Mouse (Mus musculus) forebrain, embryonic 15.5 days (tissue): ENCODE results near the gene Vps16. TPM values are rescaled to one million over a fixed set of nuclear protein-coding genes. Genes with fewer than 3 reads are reported as not detected.

Experiments
- ATAC-seq: fragments of 200-750 bp; cut with Nextera tagmentation; replicated peaks from 2 replicates; pipeline ENCODE4 v1.8.0; 2017; ENCODE audit warnings: mild to moderate bottlenecking, moderate TSS enrichment, moderate library complexity
- H3K27ac ChIP-seq: fragments of 300-500 bp; sonication (generic); replicated peaks from 2 replicates; pipeline ENCODE4 v1.5.1; 2015; ENCODE audit warnings: mild to moderate bottlenecking, inconsistent platforms
- H3K27me3 ChIP-seq: fragments of 300-500 bp; sonication (generic); 2 replicates; pipeline ENCODE4 v1.6.1; 2015; ENCODE audit warnings: inconsistent platforms
- H3K36me3 ChIP-seq: fragments of 300-500 bp; sonication (generic); 2 replicates; pipeline ENCODE4 v1.6.1; 2015; ENCODE audit warnings: mild to moderate bottlenecking, inconsistent platforms
- H3K4me1 ChIP-seq: fragments of 300-500 bp; sonication (generic); 2 replicates; pipeline ENCODE4 v1.6.1; 2015; ENCODE audit warnings: inconsistent platforms
- H3K4me2 ChIP-seq: fragments of 300-500 bp; sonication (generic); replicated peaks from 2 replicates; pipeline ENCODE4 v1.6.1; 2015; ENCODE audit warnings: mild to moderate bottlenecking, inconsistent platforms
- H3K4me3 ChIP-seq: fragments of 300-500 bp; sonication (generic); 2 replicates; pipeline ENCODE4 v1.5.1; 2015; ENCODE audit warnings: mild to moderate bottlenecking, inconsistent platforms
- H3K9ac ChIP-seq: fragments of 300-500 bp; sonication (generic); replicated peaks from 2 replicates; pipeline ENCODE4 v1.6.1; 2015; ENCODE audit warnings: mild to moderate bottlenecking, inconsistent platforms
- H3K9me3 ChIP-seq: fragments of 300-500 bp; sonication (generic); 2 replicates; pipeline ENCODE4 v1.6.1; 2016; ENCODE audit warnings: inconsistent platforms
- WGBS: fragments of 180-500 bp; shearing (Covaris S2); methylation state at CpG from one replicate; pipeline ENCODE4 v1.1.7; 2015; ENCODE audit warnings: mixed read lengths; 5-methylcytosine and 5-hydroxymethylcytosine counted together
- polyA plus RNA-seq: library from polyadenylated mRNA; unstranded; fragments of >200 nt; fragmentation: Nextera tagmentation; extraction: Ambion mirVana; gene quantifications from 2 replicates; pipeline ENCODE4 v1.2.1, GENCODE M21; 2015

The Vps16 gene
- polyA plus RNA-seq, 1 experiment from 2014 or later: 119 TPM

DNA sequence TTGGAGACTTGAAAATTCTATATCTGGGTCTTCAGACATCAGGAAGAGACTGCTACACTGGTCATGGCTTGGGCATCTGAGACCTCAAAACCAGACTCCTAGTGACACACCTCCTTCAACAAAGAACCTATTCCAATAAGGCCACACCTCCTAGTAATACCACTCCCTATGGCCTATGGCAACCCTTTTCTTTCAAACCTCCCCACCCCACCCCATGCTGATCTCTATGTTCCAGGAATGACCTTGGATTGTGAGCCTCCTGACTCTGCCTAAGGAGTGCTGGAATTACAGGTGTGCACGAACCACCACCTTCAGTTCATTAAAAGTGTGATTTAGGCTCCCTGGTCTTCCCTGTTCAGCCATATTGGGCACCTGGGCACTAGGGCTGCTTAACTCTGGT is 24.1 kb upstream of the Vps16 start:
- no peaks in the 10 kb centered on the region; the same call in 1 of the 2 replicates for H3K27me3 ChIP-seq
- WGBS: 97% methylated on average over 1 of the region's 1 CpGs
- no peak overlapping the region for H3K4me2 ChIP-seq
- H3K9me3 ChIP-seq: no peaks in the 10 kb centered on the region
- no peak overlapping the region for H3K27ac ChIP-seq
- no peaks in the 10 kb centered on the region for H3K36me3 ChIP-seq
- no peak overlapping the region for H3K4me3 ChIP-seq
- peaks cover 15% of the 10 kb centered on the region for H3K4me1 ChIP-seq
- ATAC-seq: no peak
- no peak overlapping the region for H3K9ac ChIP-seq

DNA sequence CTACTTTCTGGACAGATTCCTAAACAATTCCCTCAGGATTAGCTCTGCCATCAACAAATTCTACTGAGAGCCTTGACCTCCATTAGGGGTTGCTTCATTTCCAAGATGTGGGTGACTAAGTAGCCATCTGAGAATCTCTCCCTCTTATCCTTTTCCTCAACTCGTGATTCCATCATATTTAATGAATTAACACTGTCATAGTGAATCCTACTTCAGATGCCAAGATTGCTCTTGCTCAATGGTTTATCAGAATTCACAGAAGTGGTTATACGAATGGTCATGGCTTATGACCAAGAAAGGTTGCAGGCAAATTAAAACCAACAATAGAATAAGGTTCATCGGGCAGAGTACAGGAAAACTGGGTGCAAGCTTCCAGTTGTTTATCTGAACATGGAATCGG is 22.2 kb upstream of the Vps16 start:
- WGBS: 84% methylated on average over 4 of the region's 4 CpGs
- H3K36me3 ChIP-seq: no peaks in the 10 kb centered on the region
- H3K4me2 ChIP-seq: no peak overlapping the region
- no peaks in the 10 kb centered on the region for H3K9me3 ChIP-seq
- peaks cover 11% of the 10 kb centered on the region for H3K4me1 ChIP-seq
- H3K27me3 ChIP-seq: no peaks in the 10 kb centered on the region; the same call in 1 of the 2 replicates
- H3K27ac ChIP-seq: no peak overlapping the region
- H3K4me3 ChIP-seq: no peak overlapping the region
- no peak overlapping the region for H3K9ac ChIP-seq
- ATAC-seq: no peak

DNA sequence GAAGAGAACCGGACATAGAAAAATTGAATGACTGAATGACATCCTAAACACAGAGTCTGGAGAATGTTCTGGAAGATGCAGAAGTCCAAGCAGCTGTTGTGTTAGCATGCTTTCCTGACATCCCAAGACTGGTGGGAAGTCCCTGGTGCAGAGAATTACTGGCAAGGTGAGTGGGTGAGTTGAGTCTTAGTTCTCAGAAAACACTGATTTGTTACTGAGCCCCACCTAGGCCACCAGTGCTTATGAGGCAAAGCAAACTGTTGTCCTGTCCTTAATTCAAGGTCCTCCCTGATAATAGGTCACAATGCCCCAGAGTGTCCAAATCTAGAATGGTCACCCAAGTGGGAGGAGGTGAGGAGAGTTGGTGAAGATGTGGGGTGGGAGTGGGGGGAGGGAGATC is 19.2 kb upstream of the Vps16 start, which contains the start of the genes Gm28372 and 1700020A23Rik:
TSS of gene Gm28372 (plus strand) at position 301 of the 400 bp plus-strand sequence.
TSS of gene 1700020A23Rik (plus strand) at position 321 of the 400 bp plus-strand sequence.
- H3K36me3 ChIP-seq: no peaks in the 10 kb centered on the region
- H3K4me1 ChIP-seq: no peaks in the 10 kb centered on the region; the same call in 1 of the 2 replicates
- no peak within 1 kb of the TSS for H3K9ac ChIP-seq
- no peak within 1 kb of the TSS for H3K4me2 ChIP-seq
- WGBS: 93% methylated on average over 1 of the region's 1 CpGs
- H3K27ac ChIP-seq: no peak within 1 kb of the TSS
- H3K9me3 ChIP-seq: no peaks in the 10 kb centered on the region
- no peaks in the 10 kb centered on the region for H3K27me3 ChIP-seq
- ATAC-seq: no peak
- H3K4me3 ChIP-seq: no peak within 1 kb of the TSS

DNA sequence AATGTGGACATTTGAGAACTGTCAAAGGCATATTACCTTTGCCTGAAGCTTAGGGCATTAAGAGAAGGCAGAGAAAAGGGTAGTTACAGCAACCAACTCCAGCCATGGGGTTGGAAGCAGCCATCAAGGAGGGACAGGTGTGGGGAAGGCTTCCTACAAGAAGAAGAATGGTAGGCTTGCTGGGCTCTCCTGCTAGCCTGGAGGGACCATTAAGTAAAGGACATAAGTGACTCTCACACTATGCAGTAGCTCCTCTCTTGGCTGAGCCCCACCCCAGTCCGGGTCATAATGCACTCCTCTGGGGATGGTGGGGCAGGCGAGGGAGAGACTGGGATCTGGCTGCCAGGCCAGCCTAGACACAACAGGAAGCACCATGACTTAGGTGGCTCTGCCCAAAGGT is 18.0 kb upstream of the Vps16 start, which contains the start of gene Tmem239:
TSS of gene Tmem239 (plus strand) at position 301 of the 400 bp plus-strand sequence.
- Histone ChIP-seq H3K9me3 (no peaks in the 10 kb centered on the region), H3K4me2 (no peak within 1 kb of the TSS), H3K4me3 (no peak within 1 kb of the TSS), H3K27ac (no peak within 1 kb of the TSS), H3K27me3 (no peaks in the 10 kb centered on the region), H3K4me1 (no peaks in the 10 kb centered on the region; the same call in 1 of the 2 replicates), H3K9ac (no peak within 1 kb of the TSS), H3K36me3 (no peaks in the 10 kb centered on the region)
- ATAC-seq: no peak
- WGBS: 82% methylated on average over 2 of the region's 2 CpGs

DNA sequence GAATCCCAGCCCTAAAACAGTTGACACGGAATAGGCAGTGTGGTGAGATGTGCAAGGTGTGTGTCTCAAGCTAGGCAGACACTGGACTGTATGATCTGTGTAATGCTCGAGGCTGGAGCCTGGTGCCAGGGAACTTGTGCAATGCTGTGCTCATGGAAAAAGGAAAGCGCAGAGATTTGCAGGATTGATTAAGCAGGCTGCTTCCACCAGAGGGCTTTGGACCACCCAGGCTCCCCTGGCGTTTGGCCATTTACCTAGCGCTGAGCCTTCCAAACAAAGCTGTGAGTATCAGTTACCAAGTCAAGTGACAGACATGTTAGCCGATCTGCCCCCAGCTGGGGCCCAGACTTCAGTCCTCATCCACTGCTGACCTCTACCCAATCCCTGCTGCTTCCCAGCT is 15.9 kb upstream of the Vps16 start:
- H3K4me1 ChIP-seq: peaks cover 4% of the 10 kb centered on the region; the same call in 1 of the 2 replicates
- WGBS: 13% methylated on average over 6 of the region's 6 CpGs
- no peaks in the 10 kb centered on the region for H3K27me3 ChIP-seq
- H3K4me3 ChIP-seq: no peak overlapping the region
- H3K9ac ChIP-seq: no peak overlapping the region
- 0 out of 2 replicates have a peak, but pooled peaks have one; percentile 49 for ATAC-seq
- no peak overlapping the region for H3K27ac ChIP-seq
- no peaks in the 10 kb centered on the region for H3K9me3 ChIP-seq
- no peaks in the 10 kb centered on the region for H3K36me3 ChIP-seq
- no peak overlapping the region for H3K4me2 ChIP-seq

DNA sequence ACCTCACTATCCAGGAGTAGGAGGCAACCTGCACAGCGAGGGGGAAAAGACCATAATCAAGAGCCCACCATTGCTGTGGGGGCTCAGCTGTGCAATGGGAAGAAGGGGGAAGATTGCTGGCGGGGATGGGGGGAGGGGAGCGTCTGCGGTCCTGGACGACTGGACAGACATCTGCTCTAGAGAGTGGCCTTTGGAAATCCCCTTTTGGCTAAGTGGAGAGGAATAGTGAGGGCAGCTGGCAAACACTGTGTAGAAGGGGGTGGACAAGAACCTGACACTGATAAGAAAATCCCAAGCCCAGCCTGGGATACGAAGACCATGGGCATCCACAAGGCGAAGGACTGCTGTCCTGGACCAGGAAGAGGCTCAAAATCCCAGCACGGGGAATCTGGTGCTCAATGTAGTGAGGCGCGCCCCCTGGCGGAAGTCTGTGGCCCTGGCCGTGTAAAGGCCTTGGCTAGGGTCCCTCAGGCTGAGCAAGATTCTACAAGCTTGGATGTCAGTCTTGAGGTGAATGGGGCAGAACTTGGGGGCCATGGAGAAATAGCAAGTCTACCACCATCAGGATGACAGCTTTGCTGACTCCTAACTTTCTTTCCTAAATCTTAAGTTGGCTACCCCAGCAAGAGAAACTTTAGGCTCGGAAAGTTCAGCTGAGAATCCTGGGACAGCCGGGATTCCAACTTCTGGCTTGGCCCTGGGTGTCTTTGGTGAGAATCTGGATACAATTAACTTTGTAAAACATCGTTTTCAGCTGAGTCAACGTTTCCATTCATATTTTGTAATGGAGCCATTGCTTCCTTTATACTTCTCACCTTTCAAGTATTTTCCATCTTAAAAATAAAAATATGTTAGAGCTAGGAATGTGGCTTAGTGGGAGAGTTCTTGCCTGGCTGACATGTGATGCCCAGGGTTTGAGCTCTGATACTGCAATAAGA is 12.3 kb upstream of the Vps16 start:
- no peak overlapping the region for H3K4me3 ChIP-seq
- no peak overlapping the region for H3K9ac ChIP-seq
- no peaks in the 10 kb centered on the region for H3K9me3 ChIP-seq
- no peaks in the 10 kb centered on the region for H3K36me3 ChIP-seq
- no peak overlapping the region for H3K4me2 ChIP-seq
- H3K4me1 ChIP-seq: peaks cover 4% of the 10 kb centered on the region; the same call in 1 of the 2 replicates
- no peaks in the 10 kb centered on the region for H3K27me3 ChIP-seq
- 35% methylated on average over 16 of the region's 16 CpGs for WGBS
- H3K27ac ChIP-seq: no peak overlapping the region
- ATAC-seq: peak; percentile 75

DNA sequence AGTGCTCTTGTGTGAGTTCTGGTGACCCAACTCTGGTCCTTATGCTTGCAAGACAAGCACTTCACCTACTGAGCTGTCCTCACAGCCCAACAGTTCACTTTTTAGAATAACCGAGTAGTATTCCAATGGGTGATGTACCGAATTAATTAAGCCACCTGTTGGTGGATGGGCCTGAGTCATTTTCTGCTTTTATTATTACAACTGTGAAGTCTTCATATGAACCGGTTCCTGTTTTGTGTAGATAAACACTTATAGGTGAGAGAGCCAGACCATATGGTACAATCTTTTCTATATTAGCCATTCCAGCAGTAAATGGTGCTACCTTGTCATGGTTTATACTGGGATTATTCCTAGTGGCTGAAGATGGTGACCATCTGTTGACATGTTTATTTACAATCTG is 11.4 kb upstream of the Vps16 start:
- H3K4me2 ChIP-seq: no peak overlapping the region
- H3K4me3 ChIP-seq: no peak overlapping the region
- 78% methylated on average over 3 of the region's 3 CpGs for WGBS
- no peaks in the 10 kb centered on the region for H3K9me3 ChIP-seq
- no peaks in the 10 kb centered on the region for H3K27me3 ChIP-seq
- H3K36me3 ChIP-seq: no peaks in the 10 kb centered on the region
- no peak overlapping the region for H3K9ac ChIP-seq
- peaks cover 4% of the 10 kb centered on the region; the same call in 1 of the 2 replicates for H3K4me1 ChIP-seq
- no peak overlapping the region for H3K27ac ChIP-seq
- no peak for ATAC-seq

DNA sequence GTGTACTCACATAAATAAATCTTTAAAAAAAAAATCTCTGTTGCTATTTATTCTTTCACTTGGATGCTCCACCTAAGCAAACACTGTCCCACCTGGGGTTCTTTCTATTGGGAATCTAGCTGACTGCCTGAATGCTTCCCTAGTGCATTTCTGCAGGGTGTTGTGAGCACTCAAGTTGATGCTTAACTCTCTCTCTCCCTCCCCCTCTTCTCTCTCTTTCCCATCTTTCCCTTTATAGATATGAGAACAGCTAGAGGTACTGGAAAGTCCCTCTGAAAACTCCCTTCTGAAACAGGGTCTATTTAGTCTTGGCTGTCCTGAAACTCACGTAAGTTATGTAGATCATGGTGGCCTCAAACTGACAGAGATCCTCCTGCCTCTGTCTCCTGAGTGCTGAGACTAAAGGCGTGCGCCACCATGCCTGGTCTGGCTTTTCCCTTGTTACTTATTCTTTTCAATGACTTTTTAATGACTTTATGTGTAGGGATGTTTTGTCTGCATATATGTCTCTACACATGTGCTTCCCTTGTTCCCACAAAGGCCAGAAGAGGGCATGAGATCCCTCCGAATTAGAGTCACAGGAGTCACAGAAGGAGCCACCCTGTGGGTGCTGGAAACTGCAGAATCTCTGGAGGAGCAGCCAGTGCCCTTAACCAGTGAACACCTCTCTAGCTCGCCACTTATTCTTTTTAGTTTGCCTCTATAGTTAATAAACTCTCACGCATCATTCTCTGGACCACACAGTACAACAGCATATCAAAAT is 9.9 kb upstream of the Vps16 start:
- Histone ChIP-seq H3K9ac (no peak overlapping the region), H3K36me3 (peaks cover 9% of the 10 kb centered on the region; the same call in 1 of the 2 replicates), H3K4me3 (no peak overlapping the region), H3K27ac (no peak overlapping the region), H3K27me3 (no peaks in the 10 kb centered on the region), H3K4me1 (0 out of 2 replicates have a peak, but pooled peaks cover 4% of the 10 kb centered on the region), H3K4me2 (no peak overlapping the region), H3K9me3 (no peaks in the 10 kb centered on the region)
- ATAC-seq: no peak
- 74% methylated on average over 6 of the region's 6 CpGs for WGBS

DNA sequence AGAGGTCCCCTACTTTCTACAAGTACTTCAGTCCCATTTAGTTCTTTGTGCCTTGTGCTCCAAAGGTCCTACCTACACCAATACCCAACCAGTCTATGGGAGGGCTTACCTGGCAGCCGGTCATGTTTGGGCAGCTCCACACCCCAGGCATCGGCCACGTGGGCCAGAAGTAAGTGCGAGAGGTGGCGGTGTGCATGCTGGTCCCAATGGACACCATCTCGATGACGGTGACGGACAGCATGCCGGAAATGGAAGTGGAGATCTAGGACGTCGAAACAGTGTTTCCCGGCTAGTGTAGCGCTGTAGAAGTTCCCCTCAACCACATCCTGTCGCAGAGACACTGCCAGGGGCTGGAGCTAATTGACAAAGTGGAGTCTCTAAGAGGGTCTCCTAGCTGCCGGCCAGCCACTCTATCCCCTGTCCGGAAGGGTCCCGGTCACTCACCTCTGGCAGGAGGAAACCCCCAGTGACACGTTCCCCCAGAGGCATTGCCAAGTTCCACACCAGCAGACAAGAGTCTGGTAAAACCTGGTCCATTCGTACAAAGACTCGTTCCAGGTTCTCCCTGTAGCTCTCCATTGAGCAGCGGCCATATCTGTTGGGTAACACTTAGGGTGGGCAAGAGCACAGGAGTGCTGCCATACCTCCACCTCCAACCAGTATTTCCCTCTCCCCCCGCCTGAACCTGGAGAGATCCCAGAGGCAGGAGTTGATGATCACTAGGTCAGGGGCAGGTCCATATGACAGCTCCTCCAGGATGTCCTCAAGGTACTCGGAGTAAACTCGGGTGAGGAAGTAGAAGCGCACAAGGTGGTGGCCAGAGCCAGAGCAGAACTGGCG is 2.1 kb upstream of the Vps16 start:
- Histone ChIP-seq H3K9ac (no peak overlapping the region), H3K9me3 (no peaks in the 10 kb centered on the region), H3K4me1 (peaks cover 36% of the 10 kb centered on the region), H3K4me3 (no peak overlapping the region), H3K4me2 (no peak overlapping the region), H3K36me3 (peaks cover 9% of the 10 kb centered on the region; the same call in 1 of the 2 replicates), H3K27ac (no peak overlapping the region), H3K27me3 (no peaks in the 10 kb centered on the region)
- 97% methylated on average over 26 of the region's 26 CpGs for WGBS
- no peak for ATAC-seq

DNA sequence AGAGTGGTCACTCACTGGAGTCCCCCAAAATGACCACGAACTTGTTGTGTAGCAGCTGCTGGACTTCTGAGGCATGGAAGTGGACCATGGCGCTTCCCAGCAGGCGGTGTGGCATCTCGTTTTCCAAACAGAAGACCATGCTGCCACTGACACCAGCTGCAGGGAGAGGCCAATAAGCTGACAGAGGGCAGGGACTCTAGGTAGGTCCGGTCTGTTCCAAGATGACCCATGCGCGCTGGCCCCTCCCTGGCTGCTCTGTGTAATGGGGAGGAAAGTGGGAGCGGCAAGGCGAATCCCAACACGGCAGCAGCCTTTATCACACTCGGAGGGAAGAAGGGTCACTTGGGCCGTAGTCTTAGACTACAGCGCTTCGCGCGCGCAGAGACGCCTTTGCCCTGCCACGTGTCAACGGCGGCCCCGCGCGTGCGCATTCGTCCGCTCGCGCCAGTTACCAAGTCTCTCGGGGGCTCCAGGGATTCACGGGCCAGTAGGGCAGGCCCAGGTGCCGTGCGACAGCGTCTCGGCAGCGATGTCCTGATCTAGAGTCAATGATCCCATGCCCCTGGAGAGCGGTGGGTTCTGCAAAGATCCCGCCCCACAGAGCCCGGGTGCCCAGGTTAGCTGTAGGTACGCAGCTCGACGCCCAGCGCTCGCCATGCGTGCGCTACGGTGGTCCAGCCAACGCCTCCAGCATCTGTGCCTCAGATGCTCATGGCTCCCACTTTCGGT is 578 bp upstream of the Vps16 start:
- Histone ChIP-seq H3K27me3 (no peaks in the 10 kb centered on the region), H3K9ac (peak overlapping the region; percentile 89), H3K4me1 (peaks cover 36% of the 10 kb centered on the region), H3K9me3 (no peaks in the 10 kb centered on the region), H3K4me3 (peak overlapping the region; percentile 96), H3K36me3 (peaks cover 6% of the 10 kb centered on the region; the same call in 1 of the 2 replicates), H3K4me2 (peak overlapping the region; percentile 92), H3K27ac (peak overlapping the region; percentile 95)
- whole genome bisulfite sequencing: 16% methylated on average over 49 of the region's 49 CpGs
- peak; percentile 77 for ATAC-seq

DNA sequence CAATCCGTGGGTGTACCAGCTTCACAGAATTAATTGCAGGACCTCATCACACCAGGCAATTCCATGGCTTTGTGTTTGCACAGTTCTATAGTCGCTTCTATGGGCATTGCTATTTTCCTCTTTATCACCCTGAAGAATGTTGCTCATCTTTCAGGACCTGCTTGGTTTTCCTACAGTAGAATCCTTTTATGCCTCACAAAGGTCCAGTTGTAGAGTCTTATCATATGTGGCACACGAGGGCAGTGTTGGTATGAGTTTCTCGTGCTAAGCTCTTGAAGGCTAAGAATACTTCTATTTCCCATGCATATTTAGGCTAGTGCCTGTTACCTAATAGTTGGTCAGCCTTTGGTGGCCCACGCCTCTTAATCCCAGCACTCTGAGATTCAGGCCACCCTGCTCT is 973 bp downstream of the Vps16 start:
- Histone ChIP-seq H3K9me3 (no peaks in the 10 kb centered on the region), H3K27me3 (no peaks in the 10 kb centered on the region), H3K4me2 (peak overlapping the region; percentile 92), H3K4me1 (peaks cover 41% of the 10 kb centered on the region), H3K27ac (peak overlapping the region; percentile 95), H3K36me3 (no peaks in the 10 kb centered on the region), H3K4me3 (peak overlapping the region; percentile 96), H3K9ac (peak overlapping the region; percentile 89)
- 41% methylated on average over 5 of the region's 5 CpGs for WGBS
- no peak for ATAC-seq
